Mouse (Mus musculus): ENCODE measurements around the gene Taf1d. TPM values are rescaled to one million over a fixed set of nuclear protein-coding genes. Genes with fewer than 3 reads are reported as not detected.
A peak's percentile ranks its signal among the peaks of the same experiment; 100 is the strongest.

Gene Taf1d
- polyA plus RNA-seq, 1 experiment from 2014 or later = 74.9 TPM

DNA sequence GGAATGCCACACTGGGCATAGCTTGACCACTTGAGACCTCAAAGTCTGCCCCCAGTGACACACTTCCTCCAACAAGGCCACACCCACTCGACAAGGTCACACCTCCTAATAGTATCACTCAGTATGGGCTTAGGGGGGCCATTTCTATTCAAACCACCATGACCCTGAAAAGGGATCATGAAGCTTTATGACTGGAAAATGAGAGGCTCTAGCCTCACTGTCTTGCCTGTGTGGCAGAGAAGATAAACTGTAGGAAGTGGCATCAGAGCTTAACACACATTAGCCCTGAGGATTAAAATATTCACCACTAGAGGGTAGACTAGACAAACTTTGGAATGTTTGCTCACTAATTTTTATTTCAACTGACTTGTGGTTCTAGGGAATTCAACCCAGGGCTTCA is 59.8 kb downstream of the Taf1d start:
- Histone ChIP-seq H3K27me3 (no peaks in the 10 kb centered on the region), H3K4me3 (replicated peaks) (no peak overlapping the region), H3K4me2 (no peak overlapping the region), H3K4me1 (no peaks in the 10 kb centered on the region), H3K9ac (no peak overlapping the region), H3K36me3 (replicated peaks) (no peaks in the 10 kb centered on the region), H3K27ac (no peak overlapping the region), H3K9me3 (no peaks in the 10 kb centered on the region)
- 89% methylated on average over 1 of the region's 1 CpGs for WGBS
- 0 out of 2 replicates have a peak, but pooled peaks have one; percentile 33 for ATAC-seq (ENCODE audit: low FRiP score)

DNA sequence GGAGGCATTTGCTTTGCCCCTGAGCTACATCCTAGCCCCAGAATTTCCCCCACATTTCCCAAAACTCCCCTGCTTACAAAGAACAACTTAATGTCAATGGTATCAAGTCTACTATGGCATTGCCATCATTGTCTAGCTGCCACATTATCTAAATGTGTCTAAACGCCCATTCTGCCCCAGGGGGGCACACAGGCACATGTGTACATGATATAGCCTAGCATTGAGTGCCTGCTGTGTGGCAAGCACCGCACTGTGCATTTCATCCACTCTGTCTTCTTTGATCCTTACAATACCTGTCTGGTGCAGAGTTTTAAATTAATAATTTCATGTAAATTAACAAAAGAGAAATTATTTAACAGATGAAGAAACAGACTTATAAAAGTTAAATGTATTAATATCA is 60.2 kb downstream of the Taf1d start:
- no peak overlapping the region for H3K4me3 ChIP-seq (replicated peaks)
- no peak overlapping the region for H3K9ac ChIP-seq
- no peaks in the 10 kb centered on the region for H3K4me1 ChIP-seq
- no peak overlapping the region for H3K27ac ChIP-seq
- H3K9me3 ChIP-seq = no peaks in the 10 kb centered on the region
- WGBS = 61% methylated on average over 2 of the region's 2 CpGs
- ATAC-seq (ENCODE audit: low FRiP score) = no peak
- no peaks in the 10 kb centered on the region for H3K27me3 ChIP-seq
- H3K36me3 ChIP-seq (replicated peaks) = no peaks in the 10 kb centered on the region
- H3K4me2 ChIP-seq = no peak overlapping the region

Small RNAs within 50 kb of the gene (microRNA-seq; reads per million reads assigned to microRNA genes)
- gene Gm49349 = not detected
- not detected for gene mmu-mir-7650

Other genes with a start within 250 kb of the Taf1d start
- gene Hephl1, start 194.1 kb upstream of the Taf1d start, polyA plus RNA-seq (2016; fragmentation: Nextera tagmentation; extraction: Ambion mirVana) = not detected in 2 replicates
- gene Vstm5, start 67.2 kb upstream of the Taf1d start, polyA plus RNA-seq (2016; fragmentation: Nextera tagmentation; extraction: Ambion mirVana) = 1.1 and 2.5 TPM in 2 replicates
- gene Med17, start 26.3 kb upstream of the Taf1d start, polyA plus RNA-seq (2016; fragmentation: Nextera tagmentation; extraction: Ambion mirVana) = 44.6 and 49.1 TPM in 2 replicates
- 7.0 and 8.9 TPM in 2 replicates for gene 4931406C07Rik, start 234 bp downstream of the Taf1d start, polyA plus RNA-seq (2016; fragmentation: Nextera tagmentation; extraction: Ambion mirVana)
- gene Cep295, start 51.6 kb downstream of the Taf1d start, polyA plus RNA-seq (2016; fragmentation: Nextera tagmentation; extraction: Ambion mirVana) = 23.5 and 27.2 TPM in 2 replicates
- gene Smco4, start 187.2 kb downstream of the Taf1d start, polyA plus RNA-seq (2016; fragmentation: Nextera tagmentation; extraction: Ambion mirVana) = 1.7 and 2.6 TPM in 2 replicates